Mouse (Mus musculus): ENCODE measurements around the gene Vdac2.

DNA sequence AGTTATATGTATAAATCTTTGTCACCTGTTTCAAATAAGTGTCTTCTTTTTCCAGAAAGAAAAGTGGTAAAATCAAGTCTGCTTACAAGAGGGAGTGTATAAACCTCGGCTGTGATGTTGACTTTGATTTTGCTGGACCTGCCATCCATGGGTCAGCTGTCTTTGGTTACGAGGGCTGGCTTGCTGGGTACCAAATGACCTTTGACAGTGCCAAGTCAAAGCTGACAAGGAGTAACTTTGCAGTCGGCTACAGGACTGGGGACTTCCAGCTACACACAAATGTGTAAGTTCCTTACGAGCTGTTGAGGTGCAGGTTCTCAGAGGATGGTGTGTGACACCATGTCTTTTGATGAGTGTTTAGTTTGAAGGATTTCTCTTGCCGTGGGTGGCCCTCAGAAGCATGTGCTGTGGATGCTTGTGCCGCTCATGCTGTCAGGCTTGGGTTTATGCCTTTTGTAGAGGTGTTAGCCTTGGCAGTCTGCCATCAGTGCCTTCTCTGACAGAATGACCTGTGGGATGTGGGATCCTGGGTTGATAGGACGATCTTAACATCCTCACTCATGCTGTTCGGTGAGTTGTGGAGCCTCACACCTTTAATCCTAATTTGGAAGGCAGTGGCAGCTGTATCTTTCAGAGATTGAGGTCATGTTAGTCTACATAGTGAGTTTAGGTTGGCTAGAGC, 13.4 kb downstream of the Vdac2 start:
- TF ChIP-seq CHD2 (IDR thresholded peaks at IDR 0.05; ENCODE audit: low read length) (no peak), CTCF (conservative IDR thresholded peaks at IDR 0.05 in 1 of 2, IDR thresholded peaks at IDR 0.05 in 1 of 2; ENCODE audit: low read depth in 2 of 2, low read length in 2 of 2) (no peak), RCOR1 (conservative IDR thresholded peaks at IDR 0.05; ENCODE audit: low read depth, low read length) (no peak), MXI1 (IDR thresholded peaks at IDR 0.05; ENCODE audit: low read depth, low read length) (no peak), POLR2A (IDR thresholded peaks at IDR 0.05; ENCODE audit: low read depth, low read length) (no peak), ZNF384 (IDR thresholded peaks at IDR 0.05; ENCODE audit: low read depth, low read length) (no peak), E2F4 (IDR thresholded peaks at IDR 0.05; ENCODE audit: insufficient replicate concordance, low read depth, low read length) (no peak), POLR2AphosphoS2 (IDR thresholded peaks at IDR 0.05; ENCODE audit: low read depth, low read length) (no peak), MAX (IDR thresholded peaks at IDR 0.05; ENCODE audit: low read length) (no peak), EP300 (IDR thresholded peaks at IDR 0.05; ENCODE audit: low read length) (no peak)
